Mouse (Mus musculus) regulatory T cell (primary cell): Measurements from ENCODE around the gene Plpp1.

ENCODE experiments used
- in situ Hi-C: fragments of 300-600 bp; cut with MboI, MseI; formaldehyde crosslinking; loops from one replicate; pipeline ENCODE4 v1.15.1; 2025; ENCODE audit warnings: high pct_unique_total_duplicates

Gene Plpp1

DNA sequence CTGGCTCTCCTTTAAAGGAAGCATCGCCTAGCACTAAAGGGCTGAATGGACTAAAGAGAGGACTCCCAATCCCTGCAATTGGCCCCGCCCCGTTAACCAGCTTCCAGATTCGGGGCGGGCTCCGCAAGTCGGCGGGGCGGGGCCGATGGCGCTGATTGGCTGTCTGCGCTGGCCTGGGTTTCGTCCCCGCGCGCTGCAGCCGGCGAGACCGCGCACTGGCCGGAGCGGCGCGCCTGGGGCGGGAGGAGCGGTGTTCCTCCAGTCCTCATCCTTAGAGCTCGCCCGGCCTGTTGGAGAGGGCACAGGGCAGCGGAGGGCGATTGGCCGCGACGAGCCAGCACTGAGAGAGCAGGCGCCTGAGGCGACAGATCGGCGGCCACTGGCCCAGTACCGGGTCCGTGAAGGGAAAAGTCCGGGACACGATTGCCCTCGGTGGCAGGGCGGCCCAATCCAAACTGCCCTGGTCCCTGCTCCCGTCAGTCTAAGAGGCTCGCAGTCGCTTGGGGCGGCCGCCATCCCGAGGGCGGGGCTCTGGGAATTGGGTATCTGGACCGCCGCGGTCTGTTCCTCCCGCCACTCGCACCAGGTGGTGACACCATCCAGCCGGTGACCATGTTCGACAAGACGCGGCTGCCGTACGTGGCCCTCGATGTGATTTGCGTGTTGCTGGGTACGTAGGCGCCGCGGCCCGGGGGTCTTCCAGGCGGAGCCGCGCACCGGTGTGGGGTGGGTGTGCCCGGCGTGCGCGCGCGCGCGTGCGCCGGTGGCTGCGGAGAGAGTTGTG is at the start of gene Plpp1:
Gene Plpp1, plus strand, starts transcription at position 196 of the 784 bp plus-strand sequence.
- in situ Hi-C loops: no loop called here

GRCm38 (mm10) chr13:112751454-112752308 is 48.9 kb upstream of the Plpp1 start:
- in situ Hi-C loops: no loop called here

DNA sequence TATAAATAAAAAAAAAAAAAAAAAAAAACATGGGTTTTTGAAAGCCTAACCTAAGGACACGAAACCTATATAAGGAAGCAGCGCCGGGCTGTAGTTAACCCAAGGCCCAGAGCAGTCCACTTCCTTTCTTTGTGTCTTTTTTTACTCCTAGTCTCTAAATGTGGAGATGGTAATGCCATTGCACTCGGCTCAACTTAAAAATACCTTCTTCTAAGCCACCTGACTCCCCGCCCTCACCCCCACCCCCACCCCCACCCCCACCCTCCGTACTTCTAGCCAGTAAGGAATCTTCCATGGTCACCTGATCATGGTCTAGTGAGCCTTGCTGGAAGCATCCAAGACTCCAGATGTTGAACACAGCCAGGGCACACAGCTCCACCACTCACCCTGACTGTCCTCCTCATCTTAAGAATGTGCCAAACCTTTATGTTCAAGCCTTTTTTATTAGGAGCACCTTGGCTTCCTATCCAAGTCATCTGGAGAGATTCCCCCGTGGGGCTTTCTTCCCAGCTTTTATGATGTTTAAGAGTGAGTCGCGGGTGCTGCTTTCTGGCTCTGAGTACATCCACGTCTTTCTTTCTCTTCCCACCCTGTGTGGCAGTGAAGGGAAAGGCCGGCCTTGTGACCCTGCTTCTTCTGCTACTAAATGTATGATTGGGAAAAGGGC is 48.1 kb upstream of the Plpp1 start:
- in situ Hi-C loops: no loop called here

DNA sequence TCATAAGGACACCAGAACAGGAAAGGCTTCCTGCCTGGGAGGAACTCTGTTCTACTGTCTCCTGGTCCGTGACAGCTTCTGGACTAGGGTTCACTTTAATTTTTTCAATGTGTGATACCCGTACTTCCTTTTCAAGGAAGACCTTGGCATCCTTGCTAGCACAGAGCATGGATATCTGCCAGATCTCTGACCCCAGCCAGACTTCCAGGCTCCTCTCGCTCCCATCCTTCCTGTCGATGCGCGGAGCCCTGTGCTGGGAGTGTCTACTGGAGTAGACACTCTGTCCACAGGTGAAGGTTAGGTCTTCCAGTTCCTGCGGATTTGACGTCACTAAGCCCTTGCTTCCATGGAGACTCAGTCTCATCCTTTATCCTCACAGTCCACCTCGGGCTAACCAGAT is 47.1 kb upstream of the Plpp1 start:
- in situ Hi-C loops: no loop called here

DNA sequence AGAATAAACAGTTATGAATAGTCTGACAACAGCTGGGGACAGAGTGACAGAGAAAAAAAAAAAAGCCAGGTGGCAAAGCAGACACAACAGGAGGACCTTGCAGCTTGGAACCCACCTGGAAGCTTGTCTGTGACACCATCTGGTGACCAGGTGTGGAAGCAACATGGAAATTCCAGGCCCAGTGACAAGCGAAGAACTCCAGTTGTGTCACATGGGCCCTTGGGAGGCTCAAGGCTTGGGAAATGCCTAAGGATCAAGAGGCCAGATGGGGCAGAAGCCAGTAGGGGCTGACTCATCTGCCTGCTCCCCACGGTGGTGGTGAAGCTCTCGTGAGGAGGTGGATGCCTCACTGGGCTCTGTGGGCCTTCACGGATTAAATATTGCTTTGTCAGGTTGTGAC is 45.7 kb upstream of the Plpp1 start:
- in situ Hi-C loops: no loop called here

- in situ Hi-C loops: no loop called here
Observed at GRCm38 (mm10) chr13:112755507-112756010, 45.0 kb upstream of the Plpp1 start.

DNA sequence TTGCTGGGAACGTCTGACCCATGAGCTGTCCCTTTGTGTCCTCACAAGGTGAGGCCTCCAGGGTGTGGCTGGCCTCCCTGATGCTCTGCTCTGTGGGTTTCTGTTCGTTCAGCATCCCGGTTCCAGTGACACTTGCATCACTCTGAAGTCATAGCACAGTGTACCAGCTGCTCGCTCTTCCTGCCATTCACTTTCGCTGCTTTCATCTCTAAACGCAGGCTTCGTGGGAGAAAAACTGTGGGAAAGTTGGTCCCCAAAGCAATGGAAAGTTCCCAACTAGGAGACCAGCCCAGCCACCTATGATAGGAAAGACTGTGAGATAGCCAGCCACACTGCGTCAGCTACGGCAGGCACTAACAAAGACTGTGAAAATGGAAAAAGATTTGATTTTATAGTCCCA is 43.2 kb upstream of the Plpp1 start:
- in situ Hi-C loops: no loop called here

DNA sequence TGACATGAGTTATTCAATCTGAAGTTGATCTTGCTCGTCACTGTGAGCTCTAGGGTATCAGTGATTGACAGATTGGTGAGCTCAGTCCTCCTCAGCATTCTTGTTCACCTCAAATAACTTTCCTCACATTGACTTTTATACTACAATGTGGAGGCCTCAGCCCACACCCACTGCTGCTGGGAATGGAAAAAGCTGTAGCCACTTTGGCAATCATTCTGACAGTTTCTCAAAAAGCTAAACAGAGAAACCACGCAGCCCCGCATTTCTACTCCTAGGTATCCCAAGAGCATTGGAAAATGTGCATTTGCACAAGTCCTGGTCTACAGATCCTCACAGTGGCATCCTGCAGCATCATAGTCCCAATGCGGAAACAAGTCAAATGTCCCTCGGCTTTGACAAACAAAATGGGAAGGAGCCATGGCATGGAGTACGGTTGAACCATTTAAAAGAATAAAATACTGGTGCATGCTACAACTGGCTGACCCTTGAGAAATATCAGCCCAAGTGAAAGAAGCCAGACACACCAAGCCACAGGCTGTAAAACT is 42.0 kb upstream of the Plpp1 start:
- in situ Hi-C loops: no loop called here

GRCm38 (mm10) chr13:112759364-112759763 is 41.2 kb upstream of the Plpp1 start:
- in situ Hi-C loops: no loop called here

DNA sequence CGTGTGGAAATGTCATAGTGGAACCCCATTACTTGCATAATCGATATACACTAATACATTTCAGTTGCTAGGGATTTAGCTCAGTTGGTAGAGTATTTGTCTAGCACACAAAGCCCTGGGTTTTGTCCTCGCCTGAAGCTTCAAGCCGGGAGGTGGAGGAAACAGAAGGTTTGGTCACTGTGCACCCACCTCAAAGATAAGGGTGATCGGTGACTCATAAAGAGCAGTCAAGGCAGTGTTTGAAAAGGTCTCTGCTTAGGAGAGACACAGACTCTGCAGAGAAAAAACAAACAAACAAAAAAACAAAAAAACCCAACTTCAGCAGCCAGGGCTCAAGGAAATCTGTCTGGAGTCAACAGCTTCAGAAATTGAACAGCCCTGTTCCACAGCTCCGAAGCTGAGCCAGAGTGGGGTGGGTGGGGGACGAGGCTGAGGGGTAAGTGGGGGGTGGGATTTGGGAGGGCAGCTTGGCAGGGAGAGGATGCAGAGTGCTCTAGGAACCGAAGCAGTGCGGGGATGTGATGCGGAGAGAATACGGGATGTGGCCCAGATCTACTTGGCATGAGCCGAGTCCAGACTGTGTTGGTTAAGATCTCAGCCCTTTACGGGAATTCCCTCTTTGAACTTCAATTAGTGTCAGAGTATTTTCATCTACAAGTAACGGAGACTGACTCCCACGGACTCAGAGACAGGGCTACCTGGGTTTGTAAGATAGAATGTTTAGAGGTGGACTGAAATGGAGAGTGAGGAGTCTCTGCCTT is 40.6 kb upstream of the Plpp1 start:
- in situ Hi-C loops: loop anchor here (10.0 kb wide), 1 partner anchor 215 kb away; no protein-coding TSS in a partner anchor

- in situ Hi-C loops: loop anchor here (10.0 kb wide), 1 partner anchor 216 kb away; no protein-coding TSS in a partner anchor
Observed at GRCm38 (mm10) chr13:112760538-112760881, 40.1 kb upstream of the Plpp1 start.

DNA sequence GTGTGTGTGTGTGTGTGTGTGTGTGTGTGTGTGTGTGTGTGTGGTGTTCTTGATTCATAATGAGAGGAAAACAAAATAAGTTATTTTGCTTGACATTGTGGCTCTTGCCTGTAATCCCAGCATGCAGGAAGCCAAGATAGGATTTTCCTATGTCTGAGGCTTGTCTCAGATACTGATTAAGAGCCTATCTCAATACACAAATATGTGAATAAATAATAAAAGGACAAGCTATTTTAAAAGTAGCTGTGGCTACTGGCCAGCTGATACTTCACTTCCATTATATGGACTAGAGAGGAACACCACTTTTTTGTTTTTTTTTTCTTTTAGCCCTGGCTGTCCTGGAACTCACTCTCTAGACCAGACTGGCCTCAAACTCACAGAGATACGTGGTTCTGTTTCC is 38.8 kb upstream of the Plpp1 start:
- in situ Hi-C loops: loop anchor here (10.0 kb wide), 1 partner anchor 217 kb away; no protein-coding TSS in a partner anchor

DNA sequence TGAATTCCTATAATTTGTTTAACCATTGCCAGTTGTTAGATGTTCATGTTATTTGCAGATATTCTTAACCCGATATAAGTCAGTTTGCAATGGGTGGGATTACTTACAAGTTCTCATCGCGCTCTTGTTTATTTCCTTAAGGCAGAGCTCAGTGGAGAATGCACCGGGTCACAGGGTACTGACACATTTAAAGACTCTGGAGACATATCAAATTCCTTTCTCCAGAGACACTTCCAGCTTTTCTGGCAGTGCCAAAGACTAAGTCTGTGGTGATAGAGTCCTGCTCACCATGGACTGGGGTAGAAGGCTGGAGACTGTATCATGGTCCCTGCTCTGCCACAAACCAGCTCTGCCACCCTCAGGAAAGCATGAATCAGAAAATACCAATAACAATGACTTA is 38.0 kb upstream of the Plpp1 start:
- in situ Hi-C loops: loop anchor here (10.0 kb wide), 1 partner anchor 218 kb away; no protein-coding TSS in a partner anchor

DNA sequence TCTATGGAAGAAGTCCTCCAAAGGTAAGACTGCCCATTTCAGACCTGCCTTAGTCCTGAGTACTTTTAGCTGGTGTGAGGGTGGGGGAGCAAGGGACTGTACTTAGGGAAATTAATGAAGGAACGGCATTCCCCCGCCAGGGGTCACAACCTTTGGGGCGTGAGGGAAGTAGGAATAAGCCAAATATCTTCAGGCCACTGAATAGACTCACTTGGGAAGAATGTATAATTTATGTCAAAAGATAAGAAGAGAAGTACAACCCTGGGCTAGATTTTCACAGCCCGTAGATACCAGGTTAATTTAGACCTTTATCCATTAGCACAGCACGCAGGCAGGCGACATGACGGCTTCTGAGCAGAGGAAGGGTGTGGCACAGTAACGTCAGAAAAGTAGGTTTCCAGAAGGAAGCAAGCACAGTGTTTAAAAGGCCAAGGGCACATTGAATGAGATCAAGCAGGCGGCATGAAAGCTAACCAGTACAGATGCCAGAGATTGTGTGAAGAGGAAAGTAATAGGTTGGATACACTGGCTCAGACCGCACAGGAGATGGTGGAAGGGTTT is 37.0 kb upstream of the Plpp1 start:
- in situ Hi-C loops: loop anchor here (10.0 kb wide), 1 partner anchor 219 kb away; no protein-coding TSS in a partner anchor

DNA sequence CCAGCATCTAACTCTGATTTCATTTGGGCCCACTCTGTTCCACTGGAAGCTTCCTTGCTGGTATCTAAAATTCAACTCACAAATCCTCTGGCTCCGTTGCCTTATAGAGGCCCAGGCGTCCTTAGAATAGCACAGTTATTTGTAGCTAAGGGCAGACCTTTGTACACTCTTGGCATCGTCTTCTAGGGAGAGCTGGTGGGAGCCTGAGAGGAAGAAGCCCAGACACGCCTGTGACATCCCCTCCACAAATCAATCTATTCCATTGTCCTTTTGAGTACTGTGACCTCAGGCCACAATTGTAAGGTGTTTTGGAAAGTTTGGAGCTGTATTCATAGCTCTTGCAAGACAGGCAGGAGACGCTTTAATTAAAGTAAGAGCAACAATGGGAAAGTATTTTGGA is 36.0 kb upstream of the Plpp1 start:
- in situ Hi-C loops: loop anchor here (10.0 kb wide), 1 partner anchor 220 kb away; no protein-coding TSS in a partner anchor

DNA sequence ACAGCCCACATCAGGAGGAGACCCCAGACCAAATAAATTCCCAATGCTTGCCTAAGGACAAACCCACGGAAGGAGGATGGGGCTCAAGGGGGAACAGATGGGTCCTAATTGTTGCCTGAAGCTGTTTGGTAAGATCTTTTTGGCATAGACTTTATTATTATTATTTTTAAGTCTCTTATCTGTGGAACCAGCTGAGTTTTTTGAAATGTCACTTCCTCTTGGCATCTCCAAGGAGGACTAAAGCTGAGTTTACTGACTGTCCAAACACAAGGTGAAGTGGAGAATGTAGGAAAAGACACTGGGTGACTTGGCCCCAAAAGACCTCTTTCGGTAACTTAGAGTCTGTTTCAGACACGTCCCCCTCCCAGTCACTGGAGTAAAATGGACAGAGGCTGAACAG is 34.9 kb upstream of the Plpp1 start:
- in situ Hi-C loops: loop anchor here (10.0 kb wide), 1 partner anchor 221 kb away; no protein-coding TSS in a partner anchor

DNA sequence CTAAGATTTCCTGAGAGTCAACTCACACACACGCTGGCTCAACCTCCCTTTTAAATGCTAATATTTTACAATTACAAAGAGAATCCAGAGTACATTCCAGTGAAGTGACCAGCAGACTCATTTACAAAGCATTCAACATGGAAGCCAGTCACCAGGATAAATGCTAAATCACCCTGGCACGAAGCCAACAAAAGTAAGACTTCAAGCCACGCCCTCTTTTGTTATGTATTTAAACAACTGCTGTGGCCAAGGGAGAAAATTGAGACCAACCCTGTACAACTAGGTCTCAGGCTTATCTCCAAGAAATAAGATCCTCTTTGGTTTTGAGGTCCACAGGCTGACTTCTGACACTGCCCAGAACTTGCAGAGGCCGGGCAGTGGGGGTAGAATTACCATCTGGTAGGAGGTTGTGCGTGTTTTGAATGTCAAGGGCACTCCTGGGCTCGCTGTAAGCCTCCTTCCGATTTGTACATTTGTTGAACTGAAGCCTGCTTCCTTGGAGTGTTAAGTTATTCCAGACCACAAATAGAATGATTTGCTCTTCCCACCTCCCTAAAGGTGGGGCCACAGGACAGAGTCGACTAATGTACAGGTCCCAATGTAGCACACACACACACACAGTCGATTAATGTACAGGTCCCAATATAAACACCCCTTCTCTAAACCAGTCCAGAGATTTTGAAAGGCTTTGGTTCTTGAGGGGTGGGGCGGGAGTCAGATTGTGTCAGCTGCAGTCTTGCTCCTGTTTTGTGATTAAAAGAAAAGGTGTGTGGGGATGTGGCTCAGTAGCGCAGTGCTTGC is 29.9 kb upstream of the Plpp1 start:
- in situ Hi-C loops: no loop called here

GRCm38 (mm10) chr13:112771447-112772208 is 29.0 kb upstream of the Plpp1 start:
- in situ Hi-C loops: no loop called here

DNA sequence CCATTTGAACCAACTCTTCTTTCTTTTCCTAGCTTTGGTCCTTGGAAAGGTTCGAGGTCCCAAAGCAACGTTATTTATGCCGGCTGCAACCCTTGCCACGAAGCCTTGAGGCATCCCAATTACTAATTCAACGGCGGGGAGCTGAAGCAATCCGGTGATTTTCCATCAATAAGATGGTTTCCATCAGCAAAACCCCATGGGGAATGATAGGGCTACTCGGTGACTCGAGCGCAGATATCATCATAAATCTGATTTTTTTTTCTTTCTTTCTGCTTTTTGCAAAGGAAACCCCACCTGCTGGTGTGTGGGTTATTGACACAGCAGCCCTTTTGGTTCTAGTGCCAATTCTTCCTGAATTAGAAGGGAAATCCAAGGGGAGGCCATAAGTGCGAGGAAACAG is 28.3 kb upstream of the Plpp1 start:
- in situ Hi-C loops: no loop called here
